Mouse (Mus musculus): ENCODE measurements at regions not wholly inside any gene's neighbourhood (a gene's known extent, or its start where the extent isn't known, plus 50 kb on each side); places are given as distances from the start of the nearest gene placed in this dataset.
"Not testable (repeated sequence)": the region's sequence is repeated elsewhere in the genome, so short reads cannot be mapped to it uniquely, and the experiment has no call there.

DNA sequence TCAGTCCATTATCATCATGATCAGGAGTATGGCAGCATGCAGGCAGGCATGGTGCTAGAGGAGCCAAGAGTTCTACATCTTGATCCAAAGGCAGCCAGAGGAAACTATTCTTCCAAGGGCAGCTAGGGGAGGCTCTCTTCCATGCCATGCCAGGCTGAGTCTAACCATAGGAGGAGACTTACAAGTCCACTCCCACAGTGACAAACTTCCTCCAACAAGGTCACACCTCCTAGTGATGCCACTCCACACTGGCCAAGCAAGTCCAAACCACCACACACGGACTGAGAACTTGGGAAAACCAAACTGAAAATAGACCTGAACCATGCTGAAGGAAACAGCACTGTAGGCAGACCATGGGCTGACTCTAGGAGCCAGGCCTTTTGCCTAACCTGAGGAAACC is 197.4 kb downstream of the Prex1 start:
- no peak for DNase-seq

DNA sequence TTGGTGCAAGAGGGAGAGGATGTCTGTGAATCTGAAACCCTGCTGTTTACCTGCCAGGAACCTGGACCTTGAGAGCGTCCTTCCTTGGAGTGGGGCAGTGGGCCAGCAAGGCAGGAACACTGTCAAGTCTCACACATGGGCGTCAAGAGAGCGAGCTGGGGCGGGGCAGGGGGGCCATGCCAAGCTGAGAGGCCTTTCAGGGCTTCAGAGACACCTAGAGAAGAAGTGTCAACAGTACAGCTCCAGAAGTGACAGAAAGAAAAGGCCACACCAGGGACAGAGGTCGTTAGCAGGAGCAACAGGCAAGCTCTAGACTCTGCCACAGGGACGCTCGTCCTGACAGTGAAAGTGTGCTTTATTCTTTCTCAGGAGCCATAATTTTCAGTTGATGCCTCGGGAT is 199.0 kb downstream of the Prex1 start:
- no peak for DNase-seq

DNA sequence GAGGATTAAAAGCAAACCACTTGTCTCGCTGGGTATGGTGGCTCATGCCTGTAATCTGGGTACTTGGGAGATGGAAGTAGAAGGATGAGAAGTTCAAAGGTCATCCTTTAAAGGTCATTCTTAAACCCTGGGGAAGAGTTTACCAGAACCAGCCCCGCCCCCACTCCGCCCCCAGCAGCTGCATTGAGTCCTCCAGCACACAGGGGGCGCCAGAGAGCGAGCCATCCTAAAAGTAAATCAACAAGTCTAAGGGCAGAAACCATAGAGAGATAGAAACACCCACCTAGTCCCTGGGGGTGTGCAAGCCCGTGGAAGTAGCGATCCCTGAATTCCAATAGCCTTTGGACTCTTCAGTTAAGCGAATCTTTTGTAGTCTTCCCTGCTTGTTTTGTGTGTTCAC is 201.1 kb downstream of the Prex1 start:
- DNase-seq = no peak

DNA sequence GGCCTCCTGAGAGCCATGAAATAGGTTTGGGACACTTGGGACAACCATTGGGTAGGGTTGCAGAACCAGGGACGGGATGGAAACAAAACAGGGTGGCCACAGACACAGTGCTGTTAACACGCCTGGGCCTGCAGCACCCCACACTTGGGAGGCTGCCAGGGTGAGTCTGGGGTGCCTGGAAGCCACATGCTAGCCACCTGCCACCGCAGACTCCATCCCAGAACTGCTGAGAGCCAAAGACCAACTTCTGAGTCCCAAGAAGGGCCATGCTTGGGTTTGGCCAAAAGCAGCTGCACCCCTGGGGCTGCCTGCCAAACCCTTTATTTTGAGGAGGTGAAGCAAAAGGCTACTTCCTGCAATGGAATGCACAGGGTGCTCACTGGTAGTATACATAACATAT is 202.2 kb downstream of the Prex1 start:
- DNase-seq = not testable (repeated sequence)

DNA sequence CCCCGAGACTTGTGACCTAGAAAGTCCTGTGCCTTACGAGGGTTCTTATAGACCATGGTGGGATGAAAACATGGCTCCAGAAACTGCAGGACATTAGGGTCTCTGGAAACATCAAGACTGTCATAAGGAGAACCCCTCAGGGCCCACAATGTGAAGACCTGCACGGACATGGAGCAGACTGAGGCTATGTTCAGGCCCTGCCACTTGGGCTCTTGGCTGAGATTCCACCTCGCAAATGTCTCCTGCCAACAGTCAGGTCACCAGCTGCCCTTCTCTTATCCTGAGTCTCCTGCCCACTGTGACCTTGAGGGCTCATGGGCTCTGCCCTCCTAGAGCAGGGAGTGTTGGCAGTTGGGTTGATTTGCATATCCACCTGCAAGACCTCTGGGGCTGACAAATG is 202.9 kb downstream of the Prex1 start:
- DNase-seq = no peak

DNA sequence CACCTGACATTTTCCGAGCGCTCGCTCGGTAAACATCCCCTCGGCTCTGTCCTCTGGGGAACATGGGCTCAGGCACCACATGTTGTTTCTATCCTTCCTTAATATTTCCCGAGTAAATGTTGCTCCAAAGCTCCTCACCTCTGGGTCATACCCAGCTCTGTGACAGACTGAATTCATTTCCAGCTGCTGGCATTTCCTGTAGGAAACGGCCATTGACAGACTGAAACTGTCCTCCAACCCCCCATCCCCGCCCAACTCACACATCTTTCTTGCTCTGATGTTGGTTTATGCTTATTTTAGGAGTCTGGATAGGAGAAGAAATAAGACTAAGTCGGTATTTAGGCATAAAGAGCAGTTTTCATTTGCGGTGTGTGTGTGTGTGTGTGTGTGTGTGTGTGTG is 204.0 kb downstream of the Prex1 start:
- DNase-seq = no peak

DNA sequence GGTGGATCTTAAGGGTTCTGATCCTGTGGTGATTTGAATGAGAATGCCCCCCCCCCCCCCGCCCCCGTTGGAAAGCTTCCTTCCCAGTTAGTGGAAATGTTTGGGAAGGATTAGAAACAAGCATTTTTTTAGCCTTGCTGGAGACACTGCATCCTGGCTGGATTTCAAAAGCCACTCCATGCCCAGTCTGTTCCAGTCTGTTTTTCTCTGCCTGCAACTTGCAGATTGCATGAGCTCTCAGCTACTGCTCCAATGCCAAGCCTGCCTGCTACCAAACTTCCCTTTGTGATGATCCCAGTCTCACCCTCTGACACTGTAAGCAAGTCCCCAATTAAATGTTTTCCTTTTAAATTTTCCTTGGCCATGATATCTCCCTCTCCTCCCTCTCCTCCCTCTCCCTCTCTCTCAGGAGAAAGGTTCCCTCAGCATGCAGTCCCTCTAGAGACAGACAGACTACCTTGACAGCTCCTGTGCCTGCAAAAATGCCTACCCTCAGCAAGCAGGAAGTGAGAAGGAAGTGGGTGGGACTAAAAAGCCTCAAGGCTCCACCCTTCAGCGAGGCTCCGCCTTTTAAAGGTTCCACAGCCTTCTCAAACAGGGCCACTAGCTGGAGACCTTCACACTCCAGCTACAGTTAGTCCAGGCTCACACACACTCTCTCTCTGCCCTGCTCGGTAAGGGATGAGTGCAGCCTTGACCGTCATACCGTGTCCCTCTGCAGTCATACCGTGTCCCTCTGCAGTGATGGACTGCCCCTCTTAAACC is 204.8 kb downstream of the Prex1 start:
- no peak for DNase-seq

DNA sequence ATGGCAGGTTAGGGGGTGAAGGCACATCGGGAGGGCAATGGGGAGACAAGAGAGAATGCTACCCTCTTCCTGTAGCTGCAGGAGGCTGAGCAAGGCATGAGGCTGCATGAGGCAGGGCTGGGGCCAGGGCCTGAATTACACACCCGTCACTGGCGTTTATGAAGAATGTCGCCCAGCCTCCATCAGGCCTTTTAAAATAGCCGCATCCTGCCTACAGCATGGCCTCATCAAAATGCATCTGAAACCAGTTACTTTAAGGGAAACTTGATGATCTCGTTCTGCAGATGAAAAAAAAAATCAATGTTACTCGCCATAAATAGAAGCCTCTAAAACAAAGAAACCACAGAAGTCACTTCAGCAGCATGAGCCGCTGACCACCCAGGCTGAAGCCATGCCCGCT is 208.3 kb downstream of the Prex1 start:
- DNase-seq = no peak

DNA sequence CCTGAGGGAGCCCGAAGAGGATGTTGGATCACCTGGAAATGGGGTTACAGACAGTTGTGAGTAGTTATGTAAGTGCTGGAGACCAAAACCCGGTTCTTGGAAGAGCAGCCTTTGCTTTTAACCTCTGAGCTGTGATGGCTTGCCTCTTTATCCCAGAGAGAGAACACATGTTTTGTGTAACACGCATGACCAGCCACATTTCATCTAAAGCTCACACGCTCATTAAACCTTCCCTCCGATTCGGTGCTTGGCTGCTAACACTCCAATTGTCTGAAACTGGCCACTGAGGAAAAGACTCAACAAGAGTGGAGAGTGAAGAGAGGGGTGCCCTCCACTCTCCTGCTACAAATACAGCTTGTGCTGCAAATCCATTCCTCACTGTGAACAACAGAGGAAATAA is 210.0 kb downstream of the Prex1 start:
- DNase-seq = no peak

DNA sequence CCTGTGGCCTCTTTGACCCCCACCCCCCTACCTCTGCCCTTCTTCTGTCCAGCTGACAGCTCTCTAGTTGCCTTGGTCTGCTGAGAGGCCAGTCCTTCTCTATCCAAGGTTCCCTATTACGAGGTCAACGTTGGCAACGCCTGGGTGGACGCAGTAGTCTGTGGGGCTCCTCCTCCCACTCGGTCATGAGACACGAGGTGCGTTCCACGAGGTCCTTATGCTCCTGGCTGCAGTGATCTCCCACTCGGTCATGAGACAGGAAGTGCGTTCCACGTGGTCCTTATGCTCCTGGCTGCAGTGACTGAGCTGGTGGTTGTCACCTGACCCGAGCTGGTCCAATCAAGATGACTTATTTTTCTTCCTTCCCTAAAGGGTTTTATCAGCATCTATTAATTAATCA is 220.7 kb downstream of the Prex1 start:
- peak in 1 of 2 experiments; percentile 19 for DNase-seq

DNA sequence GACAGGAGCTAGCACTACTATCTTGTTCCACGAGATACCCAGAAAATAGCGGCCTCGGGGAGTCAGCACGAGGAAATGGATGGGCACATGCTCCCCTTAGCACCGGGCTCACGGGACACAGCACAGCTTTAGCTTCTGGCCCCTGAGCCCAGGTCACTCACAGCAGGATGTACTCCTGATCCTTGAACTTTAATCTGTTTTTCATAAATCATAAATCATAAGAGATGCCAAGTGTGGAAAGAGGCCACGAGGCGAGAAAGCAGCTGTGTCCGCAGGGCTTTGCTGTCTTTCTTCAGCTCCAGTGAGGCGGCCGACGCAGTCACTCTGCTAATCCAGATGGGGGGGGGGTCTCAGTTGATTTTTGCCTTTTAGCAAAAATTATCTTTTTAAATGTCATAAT is 221.2 kb downstream of the Prex1 start:
- DNase-seq = no peak

DNA sequence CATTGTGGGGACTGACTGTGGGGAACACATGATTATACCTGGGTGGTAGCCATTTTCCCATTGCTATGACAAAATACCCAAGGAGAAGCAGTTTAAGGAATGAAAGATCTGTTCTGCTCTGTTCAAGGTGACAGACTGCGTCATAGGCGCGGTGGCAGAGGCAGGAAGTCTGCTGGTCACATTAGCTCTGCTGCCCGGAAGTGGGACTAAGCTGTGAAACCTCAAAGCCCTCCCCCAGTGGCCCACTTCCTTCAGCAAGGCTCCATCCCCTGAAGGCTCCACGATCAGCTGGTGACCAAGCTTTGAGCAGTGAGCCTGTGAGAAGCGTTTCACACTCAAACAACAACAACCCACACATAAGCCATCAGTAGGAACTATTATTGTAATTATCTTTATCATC is 221.8 kb downstream of the Prex1 start:
- DNase-seq = peak in 1 of 2 experiments; percentile 12

DNA sequence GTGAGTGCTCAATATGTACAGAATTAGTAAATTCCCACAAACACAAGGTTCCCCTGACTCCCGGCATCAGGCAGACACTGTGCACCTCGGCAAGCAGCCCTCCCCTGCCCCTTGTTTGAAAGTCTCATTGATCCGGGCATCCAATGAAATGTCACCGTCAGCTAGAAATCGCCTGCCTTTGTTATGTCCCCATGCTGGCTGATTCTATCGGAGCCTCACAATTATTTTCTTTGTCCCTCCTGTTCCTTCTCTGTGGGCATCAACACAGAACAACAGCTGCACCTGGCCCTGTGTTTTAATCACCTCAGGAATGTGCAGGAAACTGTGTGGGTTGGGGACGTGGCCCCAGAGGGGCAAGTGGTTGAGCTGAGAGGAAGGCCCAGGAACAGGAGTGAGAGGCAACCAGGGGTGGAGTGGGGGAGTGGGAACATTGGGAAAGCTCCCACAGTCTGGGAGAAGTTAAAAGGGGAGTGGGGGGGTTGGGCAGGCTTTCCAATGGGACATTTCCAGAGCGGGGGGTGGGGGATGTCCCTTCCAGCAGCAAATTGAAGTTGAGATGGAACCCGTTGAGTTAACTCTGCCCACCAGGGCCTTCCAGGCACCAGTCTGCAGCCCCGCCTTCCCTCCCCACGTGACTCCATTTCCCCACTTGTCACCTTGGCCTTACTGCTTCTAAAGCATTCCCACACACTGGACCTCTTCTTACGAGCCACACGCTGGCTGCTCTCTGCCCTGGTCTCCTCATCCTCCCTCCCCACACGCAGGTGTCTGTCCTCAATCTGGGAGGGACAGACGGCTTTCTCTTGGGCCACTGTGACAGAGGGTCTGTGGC is 224.4 kb downstream of the Prex1 start:
- DNase-seq = no peak

DNA sequence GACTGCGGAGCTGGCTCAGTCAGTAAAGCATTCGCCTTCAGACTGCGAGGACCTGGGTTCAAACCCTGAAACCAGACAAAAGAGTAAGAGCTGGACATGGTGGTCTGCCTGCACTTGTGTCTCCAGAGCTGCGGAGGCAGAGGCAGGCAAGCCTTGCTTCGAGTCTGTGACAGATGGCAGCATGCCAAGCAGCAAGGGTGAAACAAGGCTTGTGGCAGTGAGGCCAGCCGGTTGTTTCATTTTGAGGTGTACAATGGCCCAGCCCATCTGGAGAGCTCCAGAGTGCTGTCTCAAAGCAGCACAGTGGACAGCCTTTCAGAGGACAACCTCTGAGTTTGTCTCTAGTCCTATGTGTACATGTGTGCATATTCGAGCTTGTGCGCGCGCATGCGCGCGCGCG is 225.9 kb downstream of the Prex1 start:
- no peak for DNase-seq

DNA sequence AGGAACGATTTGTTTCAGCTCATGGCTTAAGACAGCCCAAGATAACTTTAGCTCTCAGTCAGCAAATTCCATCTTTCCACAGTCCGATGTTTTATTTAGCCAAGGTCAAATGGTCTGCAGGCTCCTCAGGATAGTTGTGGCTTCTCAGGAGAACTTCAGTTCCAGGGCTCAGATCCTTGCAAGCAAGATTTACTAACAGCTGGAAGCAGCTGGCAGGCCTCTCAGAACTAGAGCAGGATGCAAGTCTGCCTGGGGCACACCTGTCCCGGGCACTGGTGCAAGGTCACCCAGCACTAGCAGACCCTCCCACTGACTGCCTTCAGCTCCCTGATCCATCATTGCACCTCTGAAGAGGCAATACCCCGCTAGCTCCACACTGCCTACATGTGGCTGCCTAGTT is 227.8 kb downstream of the Prex1 start:
- no peak for DNase-seq

DNA sequence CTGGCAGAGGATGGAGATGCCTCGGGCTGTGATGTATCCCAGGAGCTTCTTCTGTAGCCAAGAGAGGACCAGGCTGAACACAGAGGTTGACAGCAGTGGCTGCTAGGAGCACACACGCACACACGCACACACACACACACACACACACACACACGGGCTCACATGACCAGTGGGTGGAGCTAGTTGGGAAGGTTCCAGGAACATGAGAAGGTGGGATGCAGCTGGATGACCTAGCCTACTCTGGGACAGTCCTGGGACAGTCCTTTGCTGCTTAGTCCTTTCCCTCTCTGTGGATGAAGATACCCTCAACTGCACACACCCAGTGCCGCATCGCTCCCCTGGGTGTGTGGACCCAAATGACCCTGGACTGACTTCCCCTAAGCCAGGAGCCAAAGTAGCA is 228.3 kb downstream of the Prex1 start:
- no peak for DNase-seq

DNA sequence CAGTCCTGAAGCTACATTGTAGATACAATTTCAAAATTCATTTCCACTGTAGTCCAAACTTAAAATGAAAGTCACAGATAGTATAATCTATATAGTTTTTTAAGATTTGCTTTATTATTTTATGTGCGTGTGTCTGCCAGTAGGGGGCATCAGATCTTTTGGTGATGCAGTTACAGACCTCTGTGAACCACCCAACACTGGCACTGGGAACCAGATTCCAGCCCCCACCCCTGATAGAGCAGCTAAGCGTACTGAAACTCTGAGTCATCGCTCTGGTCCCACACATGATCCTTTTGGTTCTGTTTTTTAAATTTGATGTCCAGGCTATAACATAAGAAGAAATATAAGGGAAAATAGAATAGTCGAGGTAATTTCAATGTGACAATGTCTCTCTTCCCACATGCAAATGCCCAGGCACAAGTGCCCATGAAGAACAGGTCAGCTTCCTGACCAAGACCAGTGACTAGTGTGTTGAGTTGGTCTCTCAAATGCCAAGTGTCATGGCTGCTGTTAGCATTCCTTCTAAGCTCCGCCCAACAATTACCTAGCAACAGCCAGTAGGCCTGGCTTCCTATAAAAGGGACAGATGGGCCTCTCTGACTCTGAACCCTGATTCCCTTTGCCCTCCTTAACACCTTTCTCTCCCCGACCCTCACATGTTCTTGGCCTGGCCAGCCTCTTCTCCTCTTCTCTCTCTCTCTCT is 229.9 kb downstream of the Prex1 start:
- DNase-seq = no peak

DNA sequence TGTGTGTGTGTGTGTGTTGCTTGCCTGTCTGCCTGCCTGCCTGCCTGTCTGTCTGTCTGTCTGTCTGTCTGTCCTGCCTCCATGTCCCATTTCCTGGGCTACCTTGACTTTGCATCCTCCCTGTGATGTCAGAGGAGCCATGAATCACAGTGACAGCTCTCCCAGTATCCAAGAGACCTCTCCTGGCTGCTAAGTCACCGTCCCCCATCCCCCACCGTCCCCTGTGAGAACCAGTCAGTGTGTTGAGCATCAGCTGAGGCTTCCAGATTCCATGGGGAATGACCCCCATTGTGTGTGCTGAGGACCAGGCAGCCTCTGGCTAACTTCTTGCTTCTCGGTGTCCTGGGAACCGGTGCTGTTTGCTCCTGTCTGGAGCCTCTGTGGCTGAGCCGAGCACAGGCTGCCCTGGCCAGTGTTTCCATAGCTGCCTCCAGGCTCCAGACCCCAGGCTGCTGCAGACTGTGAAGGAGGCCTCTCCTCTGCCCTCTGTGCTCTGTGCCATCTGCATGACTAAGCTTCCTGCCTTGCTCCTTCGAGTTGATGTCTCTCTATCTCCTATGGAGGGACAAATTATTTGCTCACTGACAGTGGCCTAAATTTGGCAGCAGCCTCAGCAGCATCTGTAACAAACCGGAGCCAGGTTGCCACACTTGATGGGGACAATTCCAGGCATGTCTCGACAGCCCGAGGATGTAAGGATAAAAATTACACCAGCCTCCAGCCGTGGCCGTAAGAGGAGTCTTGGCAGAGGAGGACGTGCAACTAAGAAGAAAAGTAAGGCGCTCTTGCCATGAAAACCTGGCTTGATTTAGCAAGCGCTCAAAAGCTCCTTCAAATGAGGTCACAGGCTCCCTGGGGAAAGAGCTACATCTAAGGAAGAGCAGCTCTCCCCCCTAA is 230.7 kb downstream of the Prex1 start:
- no peak for DNase-seq

DNA sequence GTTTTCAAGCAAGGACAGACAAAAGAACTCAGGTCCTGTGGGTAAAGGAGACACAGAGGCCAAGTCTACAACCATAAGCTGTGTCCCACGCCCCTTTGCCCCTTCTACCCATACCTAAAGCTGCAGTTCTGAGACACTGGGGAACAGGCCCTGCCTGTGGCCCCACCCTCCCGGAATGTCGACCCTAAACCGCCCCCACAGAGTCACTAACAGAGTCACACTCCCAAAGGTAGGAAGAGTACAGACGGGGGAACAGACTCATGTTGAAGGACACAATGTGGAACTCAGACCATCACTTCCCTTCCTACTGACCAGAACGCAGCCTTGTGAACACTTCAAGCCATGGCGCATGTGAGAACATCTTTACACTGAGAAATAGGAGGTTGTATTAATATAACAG is 231.9 kb downstream of the Prex1 start:
- no peak for DNase-seq

DNA sequence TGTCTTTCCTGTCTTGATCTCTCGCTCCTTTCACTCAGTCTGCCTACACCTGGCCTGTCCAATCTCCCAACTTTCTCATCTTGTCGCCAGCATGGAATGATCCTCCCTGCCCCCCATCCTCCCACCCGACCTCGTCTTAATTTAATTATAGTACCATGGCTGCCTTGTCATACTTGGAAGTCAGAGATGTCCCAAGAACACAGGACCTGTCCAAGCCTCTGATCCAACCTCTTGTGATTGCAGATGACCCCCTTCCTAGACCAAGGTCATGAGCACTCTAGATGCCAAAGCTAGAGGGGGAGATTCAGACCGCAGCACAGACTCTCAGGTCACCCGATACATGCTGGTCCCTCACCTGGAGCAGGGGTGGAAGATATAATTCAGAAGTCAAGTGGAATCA is 232.3 kb downstream of the Prex1 start:
- no peak for DNase-seq

DNA sequence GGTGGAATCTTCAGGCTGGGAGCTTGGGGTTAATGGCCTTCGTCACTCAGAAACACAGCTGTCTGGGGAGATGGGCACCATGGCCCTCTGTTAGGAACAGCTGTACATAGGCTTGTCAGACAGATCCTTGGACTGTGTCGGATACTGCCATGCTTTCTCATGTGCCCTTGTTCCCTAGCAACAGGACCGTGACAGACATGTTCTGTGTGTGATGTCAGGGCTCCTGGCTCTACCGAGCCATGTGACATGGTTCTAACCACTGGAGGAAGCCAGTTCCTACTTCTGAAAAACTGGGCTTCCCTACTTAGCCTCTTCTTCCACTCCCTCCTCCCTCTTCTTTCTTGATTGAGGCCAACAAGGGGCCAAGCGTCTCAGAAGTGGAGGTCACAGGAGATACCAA is 232.7 kb downstream of the Prex1 start:
- DNase-seq = no peak

DNA sequence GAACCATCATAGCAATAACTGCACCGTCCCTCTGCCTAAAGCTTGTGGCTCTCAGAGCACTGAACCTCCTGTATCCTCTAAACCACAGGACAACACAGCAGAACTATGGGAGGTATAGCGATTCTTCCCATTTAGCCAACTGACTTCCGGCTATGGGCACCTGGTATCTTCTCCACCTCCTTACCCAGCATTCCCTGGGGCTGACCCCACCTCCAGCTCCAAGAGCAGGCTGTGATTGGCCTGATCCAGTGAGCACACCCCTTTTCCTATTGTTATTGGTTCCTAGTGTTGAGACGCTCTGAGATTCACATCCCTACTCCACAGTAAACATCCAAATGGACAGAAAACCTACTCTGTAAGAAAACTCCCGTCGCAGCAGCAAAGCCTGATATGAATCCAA is 236.7 kb downstream of the Prex1 start:
- no peak for DNase-seq

DNA sequence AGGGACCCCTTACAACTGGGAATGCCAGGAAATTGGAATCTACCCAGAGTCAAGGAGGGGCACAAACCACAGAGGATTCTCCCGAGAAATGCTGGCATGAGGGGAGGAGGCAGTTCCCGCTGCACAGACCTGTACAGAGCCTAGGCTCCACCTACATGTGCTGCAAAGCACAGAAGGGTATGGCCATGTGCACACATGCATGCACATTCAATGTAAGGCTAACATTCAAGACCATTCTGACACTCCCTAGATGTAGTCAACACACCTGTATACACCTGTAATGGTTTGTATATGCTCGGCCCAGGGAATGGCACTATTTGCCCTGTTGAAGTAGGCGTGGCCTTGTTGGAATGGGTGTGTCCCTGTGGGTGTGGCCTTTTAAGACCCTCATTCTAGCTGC is 238.0 kb downstream of the Prex1 start:
- no peak for DNase-seq
